26 mouse cellular contexts compared by ENCODE assay signal in genomic region chr15:12263056-12263455, GRCm38 (mm10). TPM values are rescaled to one million over a fixed set of nuclear protein-coding genes. Genes with fewer than 3 reads are reported as not detected.
DNase-seq lines count a peak whose midpoint lies in the region; ATAC-seq and TF ChIP-seq lines count a peak whose summit lies in the region.
"Had no signal": no experiment of that assay in that cellular context is flagged by ENCODE, and none has a peak within 500 bp of the region (broad histone marks: within the 10 kb centered on the region; RNA-seq: fewer than 3 reads in every experiment).

No protein-coding gene starts in this region.

- no peaks in the 10 kb centered on the region for H3K27me3 ChIP-seq in kidney, postnatal 0 days (ENCODE audit: insufficient read depth, low read length)
- no peaks in the 10 kb centered on the region for H3K27me3 ChIP-seq in limb, embryonic 14.5 days (ENCODE audit: control insufficient read depth, insufficient read depth, low read length)
- H3K27me3 ChIP-seq: CH12.LX; hindbrain, embryonic 15.5 days; Patski had no signal

- TF ChIP-seq POLR2A in limb, embryonic 14.5 days (IDR thresholded peaks at IDR 0.05; ENCODE audit: borderline replicate concordance, extremely low read depth, insufficient read depth, insufficient read length): no peak

- no peaks in the 10 kb centered on the region for H3K4me1 ChIP-seq in kidney, postnatal 0 days (replicated peaks; ENCODE audit: insufficient read depth, low read length)
- 0 out of 2 replicates have a peak, but pooled peaks cover 8% of the 10 kb centered on the region for H3K4me1 ChIP-seq in limb, embryonic 14.5 days (ENCODE audit: control insufficient read depth, insufficient read depth, low read length)
- H3K4me1 ChIP-seq: forebrain, embryonic 10.5 days; hindbrain, embryonic 15.5 days had no signal

- no peak overlapping the region for H3K4me2 ChIP-seq in kidney, postnatal 0 days (ENCODE audit: low read length)
- no peak overlapping the region for H3K4me2 ChIP-seq in limb, embryonic 14.5 days (replicated peaks; ENCODE audit: low read depth, low read length, severe bottlenecking)
- H3K4me2 ChIP-seq: heart, embryonic 11.5 days; hindbrain, embryonic 15.5 days had no signal

- H3K27ac ChIP-seq in kidney, postnatal 0 days: no peak overlapping the region
- peak overlapping the region; percentile 33; the same call in 1 of the 2 replicates for H3K27ac ChIP-seq in limb, embryonic 14.5 days (replicated peaks; ENCODE audit: low read depth, low read length)
- H3K27ac ChIP-seq: forebrain, embryonic 10.5 days; gastrocnemius, adult 2 months; hindbrain, embryonic 15.5 days had no signal

- no peak for TF ChIP-seq CTCF in kidney, postnatal 0 days (IDR thresholded peaks at IDR 0.05; ENCODE audit: low read depth)

- WGBS in kidney, postnatal 0 days: 44% methylated on average over 3 of the region's 3 CpGs
- 51% methylated on average over 3 of the region's 3 CpGs for WGBS in limb, embryonic 14.5 days

- intact Hi-C loops in heart, postnatal 36 days (cut with DNase I): no loop called here

- no peak for ATAC-seq in kidney, postnatal 0 days (replicated peaks; ENCODE audit: low FRiP score, low read depth)
- peak; percentile 35; the same call in 1 of the 2 replicates for ATAC-seq in limb, embryonic 14.5 days (ENCODE audit: low FRiP score, low read depth)
- ATAC-seq: forebrain, embryonic 14.5 days; forebrain, postnatal 0 days; Patski had no signal

- peaks cover 56% of the 10 kb centered on the region for H3K36me3 ChIP-seq in kidney, postnatal 0 days (ENCODE audit: insufficient read depth, low read length)
- peaks cover 81% of the 10 kb centered on the region for H3K36me3 ChIP-seq in limb, embryonic 14.5 days (ENCODE audit: control insufficient read depth, insufficient read depth, low read length)

- H3K9ac ChIP-seq in kidney, postnatal 0 days (ENCODE audit: low read depth, low read length): no peak overlapping the region
- no peak overlapping the region for H3K9ac ChIP-seq in limb, embryonic 14.5 days (ENCODE audit: low read depth, low read length, severe bottlenecking)
- H3K9ac ChIP-seq: forebrain, postnatal 0 days; hindbrain, embryonic 15.5 days had no signal

- DNase-seq in kidney, postnatal 0 days (ENCODE audit: low spot score): peak; percentile 21
- DNase-seq in kidney, adult 11 months: no peak
- peak; percentile 28 for DNase-seq in lung, postnatal 25 days (ENCODE audit: low spot score)
- no peak for DNase-seq in lung, postnatal 4 days
- no peak for DNase-seq in limb, embryonic 14.5 days (ENCODE audit: low spot score)
- DNase-seq in heart, postnatal 36 days: no peak
- DNase-seq: adrenal gland, postnatal 10 days; adrenal gland, postnatal 36 days; B cell, adult 2 months; cerebellum, adult 18-20 months; cerebellum, adult 9-10 months; cerebellum, postnatal 14 days; forebrain, postnatal 0 days; gastrocnemius, adult 2 months; gastrocnemius, postnatal 14 days; heart, adult 11 months had no signal

- no peaks in the 10 kb centered on the region for H3K9me3 ChIP-seq in kidney, postnatal 0 days (replicated peaks; ENCODE audit: low read length)
- H3K9me3 ChIP-seq in limb, embryonic 14.5 days (ENCODE audit: control insufficient read depth, low read length): no peaks in the 10 kb centered on the region
- H3K9me3 ChIP-seq: forebrain, embryonic 10.5 days; G1E; hindbrain, embryonic 15.5 days had no signal

- H3K4me3 ChIP-seq in kidney, postnatal 0 days (replicated peaks; ENCODE audit: low read depth, low read length): no peak overlapping the region
- no peak overlapping the region for H3K4me3 ChIP-seq in limb, embryonic 14.5 days (replicated peaks; ENCODE audit: low read length)
- H3K4me3 ChIP-seq: forebrain, embryonic 10.5 days; gastrocnemius, adult 2 months; hindbrain, embryonic 15.5 days had no signal

RNA-seq across cellular contexts. Expression of gene Golph3, which starts 58.2 kb away (rescaled TPM):
- polyA plus RNA-seq in kidney, postnatal 0 days (2015; fragmentation: Nextera tagmentation; extraction: Ambion mirVana): 88.7 and 95.6 TPM in 2 replicates
- 99.9 and 132 TPM in 2 replicates for polyA plus RNA-seq in limb, embryonic 14.5 days (2012; rRNA removed)
- polyA plus RNA-seq in limb, embryonic 14.5 days (2014; fragmentation: Nextera tagmentation; extraction: Ambion mirVana): 112 and 115 TPM in 2 replicates
- total RNA-seq in heart, postnatal 36 days (2021): 10 to 100 TPM; 81.7 to 83.7 TPM

RNA-seq across cellular contexts. Expression of gene Mtmr12, which starts 58.2 kb away (rescaled TPM):
- polyA plus RNA-seq in kidney, postnatal 0 days (2015; fragmentation: Nextera tagmentation; extraction: Ambion mirVana): 12.5 and 13.2 TPM in 2 replicates
- 20.7 and 25.2 TPM in 2 replicates for polyA plus RNA-seq in limb, embryonic 14.5 days (2012; rRNA removed)
- 16.6 and 18.2 TPM in 2 replicates for polyA plus RNA-seq in limb, embryonic 14.5 days (2014; fragmentation: Nextera tagmentation; extraction: Ambion mirVana)
- 10 to 100 TPM in 1 of 2 experiments, 1 to 10 TPM in 1; 9.5 to 10.0 TPM for total RNA-seq in heart, postnatal 36 days (2021)

RNA-seq across cellular contexts. Expression of gene 1810049J17Rik, which starts 58.6 kb away (rescaled TPM):
- 0.45 and 1.9 TPM in 2 replicates for polyA plus RNA-seq in kidney, postnatal 0 days (2015; fragmentation: Nextera tagmentation; extraction: Ambion mirVana)
- polyA plus RNA-seq in limb, embryonic 14.5 days (2012; rRNA removed): not detected in 2 replicates
- 0.62 and 2.1 TPM in 2 replicates for polyA plus RNA-seq in limb, embryonic 14.5 days (2014; fragmentation: Nextera tagmentation; extraction: Ambion mirVana)
- total RNA-seq in heart, postnatal 36 days (2021): 1 to 10 TPM in 1 of 2 experiments, under 1 TPM in 1; 0.65 to 1.2 TPM
- total RNA-seq: forebrain, postnatal 0 days; gastrocnemius, adult 2 months; gastrocnemius, postnatal 14 days had no signal
- polyA plus RNA-seq: embryonic facial prominence, embryonic 11.5 days; forebrain, embryonic 10.5 days; frontal cortex, adult 2 months; heart, embryonic 11.5 days; hindbrain, embryonic 11.5 days had no signal

Comparison
In these comparisons a context has a peak if more than half of its experiments do, and no peak if none do; other contexts are left out.
1. DNase-seq: peak in kidney, postnatal 0 days (single experiment) and lung, postnatal 25 days (single experiment); none in kidney, adult 11 months (single experiment), lung, postnatal 4 days (0 of 2), limb, embryonic 14.5 days (single experiment) and heart, postnatal 36 days (0 of 2).